Mouse (Mus musculus): ENCODE data around the gene Otx2.

GRCm38 (mm10) chr14:48657241-48657640, 16.4 kb downstream of the Otx2 start:
- no peak for TF ChIP-seq EP300 (IDR thresholded peaks at IDR 0.05; ENCODE audit: low read depth in 1 of 2, low read length in 2 of 2)
- no peak for TF ChIP-seq CHD2 (IDR thresholded peaks at IDR 0.05; ENCODE audit: low read length)
- TF ChIP-seq CTCF (IDR thresholded peaks at IDR 0.05 in 2 of 3, conservative IDR thresholded peaks at IDR 0.05 in 1 of 3; ENCODE audit: control insufficient read depth in 1 of 3, insufficient read depth in 1 of 3, low read depth in 2 of 3, low read length in 3 of 3, poor library complexity in 1 of 3, severe bottlenecking in 1 of 3), result no peak
- no peak for TF ChIP-seq MXI1 (IDR thresholded peaks at IDR 0.05; ENCODE audit: low read depth, low read length)
- TF ChIP-seq USF2 (IDR thresholded peaks at IDR 0.05; ENCODE audit: borderline replicate concordance in 1 of 2, insufficient read depth in 1 of 2, low read depth in 1 of 2, low read length in 2 of 2), result no peak
- TF ChIP-seq KAT2A (conservative IDR thresholded peaks at IDR 0.05; ENCODE audit: low read depth, low read length), result no peak
- no peak for TF ChIP-seq MAX (IDR thresholded peaks at IDR 0.05; ENCODE audit: low read length)
- no peak for TF ChIP-seq ZC3H11A (IDR thresholded peaks at IDR 0.05; ENCODE audit: low read depth, low read length)
